Mouse (Mus musculus) embryonic facial prominence, embryonic 12.5 days (tissue): ENCODE data around the gene Chst8. TPM values are rescaled to one million over a fixed set of nuclear protein-coding genes. Genes with fewer than 3 reads are reported as not detected.
A peak's percentile ranks its signal among the peaks of the same experiment; 100 is the strongest.

ENCODE experiments used
- ATAC-seq: fragments of 200-750 bp; cut with Nextera tagmentation; 2 replicates; pipeline ENCODE4 v1.8.0; 2017; ENCODE audit not compliant: insufficient number of reproducible peaks, insufficient read depth, low FRiP score, low TSS enrichment
- H3K27ac ChIP-seq: fragments of 300-500 bp; sonication (generic); 2 replicates; pipeline ENCODE4 v1.5.1; 2016; ENCODE audit warnings: mild to moderate bottlenecking
- H3K27me3 ChIP-seq: fragments of 300-500 bp; sonication (generic); 2 replicates; pipeline ENCODE4 v1.6.1; 2016; ENCODE audit warnings: mild to moderate bottlenecking, moderate library complexity
- H3K36me3 ChIP-seq: fragments of 300-500 bp; sonication (generic); 2 replicates; pipeline ENCODE4 v1.6.1; 2016; ENCODE audit warnings: mild to moderate bottlenecking
- H3K4me1 ChIP-seq: fragments of 300-500 bp; sonication (generic); 2 replicates; pipeline ENCODE4 v1.6.1; 2016
- H3K4me2 ChIP-seq: fragments of 300-500 bp; sonication (generic); replicated peaks from 2 replicates; pipeline ENCODE4 v1.6.1; 2016; ENCODE audit warnings: mild to moderate bottlenecking, moderate library complexity
- H3K4me3 ChIP-seq: fragments of 300-500 bp; sonication (generic); 2 replicates; pipeline ENCODE4 v1.5.1; 2016; ENCODE audit warnings: mild to moderate bottlenecking
- H3K9ac ChIP-seq: fragments of 300-500 bp; sonication (generic); 2 replicates; pipeline ENCODE4 v1.6.1; 2016; ENCODE audit warnings: mild to moderate bottlenecking, moderate library complexity
- H3K9me3 ChIP-seq: fragments of 300-500 bp; sonication (generic); 2 replicates; pipeline ENCODE4 v1.6.1; 2016; ENCODE audit warnings: mild to moderate bottlenecking, moderate library complexity
- WGBS: fragments of 180-500 bp; shearing (Covaris S2); methylation state at CpG from one replicate; pipeline ENCODE4 v1.1.7; 2016; 5-methylcytosine and 5-hydroxymethylcytosine counted together
- polyA plus RNA-seq: library from polyadenylated mRNA; unstranded; fragments of >200 nt; fragmentation: Nextera tagmentation; extraction: Ambion mirVana; gene quantifications from 2 replicates; pipeline ENCODE4 v1.2.1, GENCODE M21; 2016

Chst8 gene
- polyA plus RNA-seq, 1 experiment from 2014 or later: 10.6 TPM

- no peak overlapping the region for H3K27ac ChIP-seq
- no peak overlapping the region for H3K4me2 ChIP-seq
- 73% methylated on average over 12 of the region's 12 CpGs for WGBS
- no peaks in the 10 kb centered on the region for H3K9me3 ChIP-seq
- H3K4me1 ChIP-seq: peaks cover 17% of the 10 kb centered on the region; the same call in 1 of the 2 replicates
- H3K4me3 ChIP-seq: no peak overlapping the region
- H3K27me3 ChIP-seq: no peaks in the 10 kb centered on the region
- no peak for ATAC-seq
- H3K9ac ChIP-seq: no peak overlapping the region
- H3K36me3 ChIP-seq: no peaks in the 10 kb centered on the region
Observed at GRCm38 (mm10) chr7:34747661-34748060, 64.8 kb downstream of the Chst8 start.

- Histone ChIP-seq H3K36me3 (no peaks in the 10 kb centered on the region), H3K4me3 (no peak overlapping the region), H3K27me3 (no peaks in the 10 kb centered on the region), H3K4me1 (peaks cover 9% of the 10 kb centered on the region; the same call in 1 of the 2 replicates), H3K4me2 (no peak overlapping the region), H3K9me3 (no peaks in the 10 kb centered on the region), H3K27ac (no peak overlapping the region), H3K9ac (no peak overlapping the region)
- no peak for ATAC-seq
- WGBS: 56% methylated on average over 6 of the region's 6 CpGs
Observed at GRCm38 (mm10) chr7:34746586-34746985, 65.9 kb downstream of the Chst8 start.

- Histone ChIP-seq H3K4me1 (peaks cover 9% of the 10 kb centered on the region; the same call in 1 of the 2 replicates), H3K27me3 (no peaks in the 10 kb centered on the region), H3K9me3 (no peaks in the 10 kb centered on the region), H3K27ac (no peak overlapping the region), H3K9ac (no peak overlapping the region), H3K4me3 (no peak overlapping the region), H3K4me2 (no peak overlapping the region), H3K36me3 (no peaks in the 10 kb centered on the region)
- 57% methylated on average over 9 of the region's 9 CpGs for WGBS
- no peak for ATAC-seq
Observed at GRCm38 (mm10) chr7:34746165-34746564, 66.3 kb downstream of the Chst8 start.

- no peak for ATAC-seq
- Histone ChIP-seq H3K9me3 (no peaks in the 10 kb centered on the region), H3K9ac (no peak overlapping the region), H3K4me2 (no peak overlapping the region), H3K27me3 (no peaks in the 10 kb centered on the region), H3K36me3 (no peaks in the 10 kb centered on the region), H3K4me1 (peaks cover 4% of the 10 kb centered on the region; the same call in 1 of the 2 replicates), H3K27ac (no peak overlapping the region), H3K4me3 (no peak overlapping the region)
- 77% methylated on average over 9 of the region's 9 CpGs for WGBS
Observed at GRCm38 (mm10) chr7:34745426-34745825, 67.1 kb downstream of the Chst8 start.

GRCm38 (mm10) chr7:34744994-34745393, 67.5 kb downstream of the Chst8 start:
- no peak for ATAC-seq
- no peak overlapping the region for H3K9ac ChIP-seq
- H3K27me3 ChIP-seq: no peaks in the 10 kb centered on the region
- H3K4me2 ChIP-seq: no peak overlapping the region
- no peak overlapping the region for H3K4me3 ChIP-seq
- no peak overlapping the region for H3K27ac ChIP-seq
- H3K36me3 ChIP-seq: no peaks in the 10 kb centered on the region
- H3K9me3 ChIP-seq: no peaks in the 10 kb centered on the region
- 87% methylated on average over 8 of the region's 8 CpGs for WGBS
- peaks cover under 1% of the 10 kb centered on the region; the same call in 1 of the 2 replicates for H3K4me1 ChIP-seq

- Histone ChIP-seq H3K9me3 (no peaks in the 10 kb centered on the region), H3K27me3 (no peaks in the 10 kb centered on the region), H3K9ac (no peak overlapping the region), H3K4me3 (no peak overlapping the region), H3K4me2 (no peak overlapping the region), H3K27ac (no peak overlapping the region), H3K4me1 (no peaks in the 10 kb centered on the region), H3K36me3 (no peaks in the 10 kb centered on the region)
- no peak for ATAC-seq
- WGBS: 80% methylated on average over 8 of the region's 8 CpGs
Observed at GRCm38 (mm10) chr7:34743411-34744085, 69.0 kb downstream of the Chst8 start.

- Histone ChIP-seq H3K4me3 (no peak overlapping the region), H3K9me3 (no peaks in the 10 kb centered on the region), H3K4me1 (0 out of 2 replicates have a peak, but pooled peaks cover 2% of the 10 kb centered on the region), H3K27ac (no peak overlapping the region), H3K36me3 (no peaks in the 10 kb centered on the region), H3K27me3 (no peaks in the 10 kb centered on the region), H3K4me2 (no peak overlapping the region), H3K9ac (no peak overlapping the region)
- no peak for ATAC-seq
- WGBS: 96% methylated on average over 8 of the region's 8 CpGs
Observed at GRCm38 (mm10) chr7:34739371-34739770, 73.1 kb downstream of the Chst8 start.

GRCm38 (mm10) chr7:34737206-34737605, 75.3 kb downstream of the Chst8 start:
- H3K36me3 ChIP-seq: no peaks in the 10 kb centered on the region
- ATAC-seq: no peak
- H3K9ac ChIP-seq: no peak overlapping the region
- H3K4me2 ChIP-seq: no peak overlapping the region
- H3K9me3 ChIP-seq: no peaks in the 10 kb centered on the region
- no peaks in the 10 kb centered on the region for H3K27me3 ChIP-seq
- H3K4me1 ChIP-seq: 0 out of 2 replicates have a peak, but pooled peaks cover 3% of the 10 kb centered on the region
- WGBS: 69% methylated on average over 6 of the region's 6 CpGs
- no peak overlapping the region for H3K4me3 ChIP-seq
- no peak overlapping the region for H3K27ac ChIP-seq

GRCm38 (mm10) chr7:34734348-34734747, 78.2 kb downstream of the Chst8 start:
- Histone ChIP-seq H3K27me3 (no peaks in the 10 kb centered on the region), H3K27ac (no peak overlapping the region), H3K9me3 (no peaks in the 10 kb centered on the region), H3K9ac (no peak overlapping the region), H3K4me3 (no peak overlapping the region), H3K4me1 (0 out of 2 replicates have a peak, but pooled peaks cover 3% of the 10 kb centered on the region), H3K4me2 (no peak overlapping the region), H3K36me3 (no peaks in the 10 kb centered on the region)
- peak; percentile 10; the same call in 1 of the 2 replicates for ATAC-seq
- 78% methylated on average over 6 of the region's 6 CpGs for WGBS

GRCm38 (mm10) chr7:34728931-34729330, 83.6 kb downstream of the Chst8 start:
- no peak overlapping the region for H3K4me3 ChIP-seq
- 32% methylated on average over 6 of the region's 6 CpGs for WGBS

GRCm38 (mm10) chr7:34725206-34725605, 87.3 kb downstream of the Chst8 start:
- Histone ChIP-seq H3K4me1 (peaks cover 20% of the 10 kb centered on the region), H3K36me3 (no peaks in the 10 kb centered on the region), H3K4me3 (no peak overlapping the region), H3K9me3 (no peaks in the 10 kb centered on the region), H3K27me3 (no peaks in the 10 kb centered on the region), H3K9ac (no peak overlapping the region), H3K27ac (no peak overlapping the region), H3K4me2 (no peak overlapping the region)
- ATAC-seq: no peak
- WGBS: 79% methylated on average over 4 of the region's 4 CpGs

More at GRCm38 (mm10) chr7:34728931-34729330, 83.6 kb downstream of the Chst8 start:
- no peak for ATAC-seq
- Histone ChIP-seq H3K36me3 (no peaks in the 10 kb centered on the region), H3K9ac (no peak overlapping the region), H3K27ac (no peak overlapping the region), H3K9me3 (no peaks in the 10 kb centered on the region), H3K4me2 (no peak overlapping the region), H3K4me1 (no peaks in the 10 kb centered on the region), H3K27me3 (no peaks in the 10 kb centered on the region)

GRCm38 (mm10) chr7:34722551-34723230, 89.8 kb downstream of the Chst8 start:
- Histone ChIP-seq H3K27me3 (0 out of 2 replicates have a peak, but pooled peaks cover 7% of the 10 kb centered on the region), H3K4me2 (no peak overlapping the region), H3K27ac (no peak overlapping the region), H3K4me3 (no peak overlapping the region), H3K9me3 (no peaks in the 10 kb centered on the region), H3K4me1 (peaks cover 20% of the 10 kb centered on the region), H3K9ac (no peak overlapping the region), H3K36me3 (no peaks in the 10 kb centered on the region)
- WGBS: 53% methylated on average over 11 of the region's 11 CpGs
- ATAC-seq: no peak
